Mouse (Mus musculus) cerebellum, adult 2 months (tissue): ENCODE measurements around the gene Hsf4. TPM values are rescaled to one million over a fixed set of nuclear protein-coding genes. Genes with fewer than 3 reads are reported as not detected.

Source experiments
- DNase-seq, 2 experiments: peaks; one replicate each; pipeline ENCODE4 v3.0.0; 2021
- H3K27ac ChIP-seq: fragments of 200-500 bp; 2 replicates; pipeline ENCODE4 v1.5.1; 2012; ENCODE audit warnings: low read length, control low read depth, inconsistent platforms; ENCODE audit not compliant: insufficient read depth
- H3K27me3 ChIP-seq: fragments of 200-500 bp; 2 replicates; pipeline ENCODE4 v1.6.1; 2012; ENCODE audit warnings: inconsistent platforms, mild to moderate bottlenecking, low read length, moderate library complexity; ENCODE audit not compliant: control insufficient read depth, insufficient read depth
- H3K4me1 ChIP-seq: fragments of 200-500 bp; 2 replicates; pipeline ENCODE4 v1.6.1; 2011; ENCODE audit warnings: low read length; ENCODE audit not compliant: control insufficient read depth, insufficient read depth
- H3K4me3 ChIP-seq: fragments of 200-500 bp; replicated peaks from 2 replicates; pipeline ENCODE3; 2011; ENCODE audit warnings: mild to moderate bottlenecking, low read depth, low read length, control low read depth; ENCODE audit not compliant: insufficient read depth
- CTCF ChIP-seq: fragments of 200-500 bp; IDR thresholded peaks from 2 replicates; pipeline ENCODE4 v1.5.1; 2011; ENCODE audit warnings: low read depth, mild to moderate bottlenecking, control low read depth, low read length, moderate library complexity, borderline replicate concordance; ENCODE audit not compliant: insufficient read depth
- POLR2A ChIP-seq: fragments of 200-500 bp; IDR thresholded peaks from 2 replicates; pipeline ENCODE4 v1.6.1; 2011; ENCODE audit warnings: low read length, control low read depth, borderline replicate concordance; ENCODE audit not compliant: insufficient read depth
- WGBS: fragments of 180-500 bp; shearing (Covaris S2); methylation state at CpG from one replicate; pipeline ENCODE4 v1.1.7; 2018; 5-methylcytosine and 5-hydroxymethylcytosine counted together
- polyA plus RNA-seq: library from polyadenylated mRNA; depleted of rRNA; stranded (reverse); fragments of >200 nt; gene quantifications from 2 replicates; pipeline ENCODE4 v1.2.3, GENCODE M21; 2012

The Hsf4 gene
- polyA plus RNA-seq, 1 experiment, result 24.5 TPM

GRCm38 (mm10) chr8:105254152-105254965 is 15.2 kb upstream of the Hsf4 start:
- peak overlapping the region; percentile 63 for H3K4me3 ChIP-seq
- H3K27ac ChIP-seq, result no peak overlapping the region
- no peaks in the 10 kb centered on the region for H3K27me3 ChIP-seq
- WGBS, result under 1% methylated on average over 74 of the region's 74 CpGs
- TF ChIP-seq CTCF (peak; percentile 72), POLR2A (no peak)
- peaks cover 1% of the 10 kb centered on the region; the same call in 1 of the 2 replicates for H3K4me1 ChIP-seq
- DNase-seq, result peak; percentile 79 to 83

GRCm38 (mm10) chr8:105254966-105255350 is 14.6 kb upstream of the Hsf4 start, which contains the start of gene B3gnt9:
B3gnt9 (minus strand) TSS chr8:105255153.
- Histone ChIP-seq H3K27ac (no peak within 1 kb of the TSS), H3K4me3 (peak within 1 kb of the TSS; percentile 63), H3K27me3 (no peaks in the 10 kb centered on the region), H3K4me1 (no peaks in the 10 kb centered on the region)
- 13% methylated on average over 14 of the region's 14 CpGs for WGBS
- DNase-seq, result peak in 1 of 2 experiments; percentile 33
- TF ChIP-seq POLR2A (no peak), CTCF (no peak)

- H3K4me3 ChIP-seq, result no peak overlapping the region
- no peak overlapping the region for H3K27ac ChIP-seq
- TF ChIP-seq POLR2A, result no peak
- TF ChIP-seq CTCF, result no peak
- no peaks in the 10 kb centered on the region for H3K4me1 ChIP-seq
- WGBS, result 80% methylated on average over 7 of the region's 7 CpGs
- DNase-seq, result no peak
- H3K27me3 ChIP-seq, result no peaks in the 10 kb centered on the region
Measured at GRCm38 (mm10) chr8:105257318-105258114, 12.1 kb upstream of the Hsf4 start.

GRCm38 (mm10) chr8:105258911-105259720 is 10.5 kb upstream of the Hsf4 start:
- H3K4me1 ChIP-seq, result no peaks in the 10 kb centered on the region
- H3K4me3 ChIP-seq, result peak overlapping the region; percentile 49
- DNase-seq, result peak in 1 of 2 experiments; percentile 36
- no peak for TF ChIP-seq POLR2A
- TF ChIP-seq CTCF, result no peak
- no peak overlapping the region for H3K27ac ChIP-seq
- no peaks in the 10 kb centered on the region for H3K27me3 ChIP-seq
- 6% methylated on average over 55 of the region's 55 CpGs for WGBS

GRCm38 (mm10) chr8:105259721-105260320 is 9.8 kb upstream of the Hsf4 start:
- Histone ChIP-seq H3K27me3 (no peaks in the 10 kb centered on the region), H3K4me1 (no peaks in the 10 kb centered on the region), H3K27ac (no peak overlapping the region), H3K4me3 (peak overlapping the region; percentile 49)
- TF ChIP-seq CTCF (peak; percentile 80), POLR2A (no peak)
- 6% methylated on average over 30 of the region's 30 CpGs for WGBS
- DNase-seq, result peak; percentile 64 to 76

- H3K4me1 ChIP-seq, result no peaks in the 10 kb centered on the region
- TF ChIP-seq CTCF, result no peak
- TF ChIP-seq POLR2A, result no peak
- H3K27me3 ChIP-seq, result no peaks in the 10 kb centered on the region
- H3K4me3 ChIP-seq, result no peak overlapping the region
- no peak for DNase-seq
- WGBS, result 83% methylated on average over 7 of the region's 7 CpGs
- H3K27ac ChIP-seq, result no peak overlapping the region
Measured at GRCm38 (mm10) chr8:105260371-105261099, 9.1 kb upstream of the Hsf4 start.
